Mouse (Mus musculus) left cerebral cortex, postnatal 25 days (tissue): ENCODE results near the gene Sdhb. TPM values are rescaled to one million over a fixed set of nuclear protein-coding genes. Genes with fewer than 3 reads are reported as not detected.

Experiments used
- total RNA-seq, 2 experiments: library from RNA; stranded (reverse); gene quantifications; 2 replicates each; pipeline ENCODE4 v1.2.3; 2021

Gene Sdhb
- total RNA-seq, 2 experiments from 2014 or later, result 187 to 191 TPM

Other genes starting within 250 kb of the Sdhb start
- under 1 TPM; 0.32 to 0.44 TPM for gene Padi6, start 218.6 kb upstream of the Sdhb start, total RNA-seq
- not detected for gene Padi4, start 187.0 kb upstream of the Sdhb start, total RNA-seq
- not detected for gene Padi3, start 150.6 kb upstream of the Sdhb start, total RNA-seq
- gene Padi1, start 115.4 kb upstream of the Sdhb start, total RNA-seq, result not detected
- gene Padi2, start 54.9 kb upstream of the Sdhb start, total RNA-seq, result 10 to 100 TPM in 1 of 2 experiments, 1 to 10 TPM in 1; 9.5 to 12.1 TPM
- 100 to 1,000 TPM; 162 to 171 TPM for gene Atp13a2, start 25.7 kb downstream of the Sdhb start, total RNA-seq
- gene Mfap2, start 49.2 kb downstream of the Sdhb start, total RNA-seq, result 1 to 10 TPM; 4.4 to 4.5 TPM
- 10 to 100 TPM; 51.4 to 62.7 TPM for gene Crocc, start 99.3 kb downstream of the Sdhb start, total RNA-seq
- gene Necap2, start 117.2 kb downstream of the Sdhb start, total RNA-seq, result 10 to 100 TPM; 36.3 to 46.0 TPM
- under 1 TPM; 0.55 to 0.83 TPM for gene Spata21, start 127.1 kb downstream of the Sdhb start, total RNA-seq
- gene Szrd1, start 178.6 kb downstream of the Sdhb start, total RNA-seq, result 10 to 100 TPM; 41.7 to 49.2 TPM
- gene Fbxo42, start 186.7 kb downstream of the Sdhb start, total RNA-seq, result 10 to 100 TPM; 31.4 to 32.3 TPM